Mouse (Mus musculus) midbrain, embryonic 14.5 days (tissue): Measurements from ENCODE around the gene Piga. TPM values are rescaled to one million over a fixed set of nuclear protein-coding genes. Genes with fewer than 3 reads are reported as not detected.

ENCODE experiments used
- ATAC-seq: fragments of 200-750 bp; cut with Nextera tagmentation; 2 replicates; pipeline ENCODE4 v1.8.0; 2017; ENCODE audit warnings: moderate number of reproducible peaks, moderate library complexity; ENCODE audit not compliant: low FRiP score, low TSS enrichment
- DNase-seq: peaks from one replicate; pipeline ENCODE4 v3.0.0-alpha.2; 2015
- H3K27ac ChIP-seq: fragments of 300-500 bp; sonication (generic); replicated peaks from 2 replicates; pipeline ENCODE4 v1.5.1; 2014; ENCODE audit warnings: mild to moderate bottlenecking, low read depth, low read length, moderate library complexity
- H3K27me3 ChIP-seq: fragments of 300-500 bp; sonication (generic); 2 replicates; pipeline ENCODE4 v1.6.1; 2014; ENCODE audit warnings: low read length, control low read depth, mixed read lengths; ENCODE audit not compliant: control insufficient read depth, insufficient read depth
- H3K36me3 ChIP-seq: fragments of 300-500 bp; sonication (generic); 2 replicates; pipeline ENCODE4 v1.6.1; 2014; ENCODE audit warnings: low read length, control low read depth; ENCODE audit not compliant: control insufficient read depth, insufficient read depth
- H3K4me1 ChIP-seq: fragments of 300-500 bp; sonication (generic); 2 replicates; pipeline ENCODE4 v1.6.1; 2014; ENCODE audit warnings: mild to moderate bottlenecking, antibody characterized with exemption, low read length, control low read depth; ENCODE audit not compliant: control insufficient read depth, insufficient read depth
- H3K4me2 ChIP-seq: fragments of 300-500 bp; sonication (generic); 2 replicates; pipeline ENCODE4 v1.6.1; 2014; ENCODE audit warnings: mild to moderate bottlenecking, low read length, moderate library complexity
- H3K4me3 ChIP-seq: fragments of 300-500 bp; sonication (generic); replicated peaks from 2 replicates; pipeline ENCODE4 v1.5.1; 2014; ENCODE audit warnings: low read depth, low read length
- H3K9ac ChIP-seq: fragments of 300-500 bp; sonication (generic); replicated peaks from 2 replicates; pipeline ENCODE4 v1.6.1; 2014; ENCODE audit warnings: mild to moderate bottlenecking, low read length, moderate library complexity
- H3K9me3 ChIP-seq: fragments of 300-500 bp; sonication (generic); 2 replicates; pipeline ENCODE4 v1.6.1; 2016; ENCODE audit warnings: low read length, control low read depth, mixed read lengths; ENCODE audit not compliant: control insufficient read depth
- WGBS: fragments of 180-500 bp; shearing (Covaris S2); extraction: QIAGEN DNeasy Blood & Tissue Kit; methylation state at CpG from one replicate; pipeline ENCODE4 v1.1.7; 2014; 5-methylcytosine and 5-hydroxymethylcytosine counted together
- polyA plus RNA-seq: library from polyadenylated mRNA; unstranded; fragments of >200 nt; fragmentation: Nextera tagmentation; extraction: Ambion mirVana; gene quantifications from 2 replicates; pipeline ENCODE4 v1.2.1, GENCODE M21; 2014

Gene Piga
- polyA plus RNA-seq, 1 experiment from 2014 or later = 5.9 TPM

GRCm38 (mm10) chrX:164459205-164459878 lies 39.8 kb downstream of the Piga start:
- no peaks in the 10 kb centered on the region for H3K9me3 ChIP-seq
- no peak overlapping the region for H3K9ac ChIP-seq
- no peak overlapping the region for H3K27ac ChIP-seq
- H3K4me1 ChIP-seq = no peaks in the 10 kb centered on the region
- no peaks in the 10 kb centered on the region for H3K36me3 ChIP-seq
- H3K4me2 ChIP-seq = no peak overlapping the region
- DNase-seq (no peak), ATAC-seq (no peak)
- H3K4me3 ChIP-seq = no peak overlapping the region
- 68% methylated on average over 6 of the region's 6 CpGs for WGBS
- H3K27me3 ChIP-seq = no peaks in the 10 kb centered on the region

Other genes with a start within 250 kb of the Piga start
- gene Bmx, start 161.6 kb upstream of the Piga start, polyA plus RNA-seq = 0.51 TPM in 1 of 2 replicates, not detected in the other
- gene Pir, start 150.4 kb upstream of the Piga start, polyA plus RNA-seq = 2.3 and 2.6 TPM in 2 replicates
- 0.17 TPM in 1 of 2 replicates, not detected in the other for gene Vegfd, start 46.4 kb upstream of the Piga start, polyA plus RNA-seq
- gene Asb11, start 17.2 kb downstream of the Piga start, polyA plus RNA-seq = not detected in 2 replicates
- gene Asb9, start 86.5 kb downstream of the Piga start, polyA plus RNA-seq = not detected in 2 replicates